Mouse (Mus musculus) retina, postnatal 7 days (tissue): ENCODE measurements around the gene Cfap61.
A peak's percentile ranks its signal among the peaks of the same experiment; 100 is the strongest.

Source experiments
- DNase-seq: peaks from one replicate; pipeline ENCODE4 v3.0.0-alpha.2; 2012; ENCODE audit warnings: low read depth, low spot score

Gene Cfap61

DNA sequence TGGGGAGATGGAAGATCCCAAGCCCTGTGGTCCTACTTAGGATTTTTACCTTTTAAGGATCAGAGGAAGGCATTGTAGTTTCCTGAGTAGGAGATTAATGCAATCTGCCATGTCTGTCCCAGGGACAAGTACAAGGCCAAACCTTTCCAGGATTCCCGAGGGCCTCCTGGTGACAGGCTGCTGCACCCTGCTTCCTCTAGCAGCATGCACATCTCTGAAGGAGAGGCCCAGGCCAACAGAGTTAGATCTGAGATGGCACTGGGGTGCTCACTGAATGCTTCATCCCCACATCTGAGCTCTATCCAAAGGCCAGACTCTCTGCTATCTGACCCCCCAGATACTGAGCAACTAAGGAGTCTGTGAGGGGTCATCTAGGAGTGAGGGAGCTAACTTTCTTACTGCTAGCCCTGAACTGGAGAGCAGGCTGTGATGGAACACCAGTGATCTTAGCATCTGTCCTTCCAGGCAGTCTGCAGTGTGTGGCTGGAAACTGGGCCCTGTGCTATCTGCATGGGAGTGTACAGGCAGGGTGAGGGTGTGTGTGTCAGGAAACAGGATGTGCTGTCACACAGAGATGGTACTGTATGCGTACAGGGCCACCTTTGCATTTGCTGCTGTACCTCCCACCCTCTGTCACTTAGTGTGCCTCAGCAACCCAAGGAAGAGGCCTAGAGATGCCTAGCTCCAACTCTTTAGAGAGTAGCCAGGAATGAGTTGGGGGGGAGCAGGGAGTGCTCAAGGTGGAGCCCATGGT lies 75.2 kb downstream of the Cfap61 start:
- no peak for DNase-seq

DNA sequence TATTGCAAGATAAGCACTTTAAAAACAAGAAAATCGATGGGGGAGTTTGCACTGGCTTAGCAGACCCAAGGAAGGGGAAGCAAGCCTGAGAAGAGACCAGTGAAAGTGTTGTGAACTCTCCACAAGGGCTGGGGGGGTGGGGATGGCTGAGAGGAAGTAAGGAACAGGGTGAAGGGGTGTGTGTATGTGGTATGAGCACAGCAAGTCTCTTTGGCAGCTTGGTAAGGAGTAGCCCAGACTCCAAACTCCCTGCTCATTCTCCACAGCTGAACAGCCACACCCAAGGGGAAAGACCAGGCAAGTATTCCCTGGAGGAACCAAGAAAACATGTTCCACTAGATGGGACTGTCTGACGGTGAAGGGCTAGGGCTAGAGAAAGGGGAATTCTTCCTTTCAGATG lies 76.2 kb downstream of the Cfap61 start:
- no peak for DNase-seq

DNA sequence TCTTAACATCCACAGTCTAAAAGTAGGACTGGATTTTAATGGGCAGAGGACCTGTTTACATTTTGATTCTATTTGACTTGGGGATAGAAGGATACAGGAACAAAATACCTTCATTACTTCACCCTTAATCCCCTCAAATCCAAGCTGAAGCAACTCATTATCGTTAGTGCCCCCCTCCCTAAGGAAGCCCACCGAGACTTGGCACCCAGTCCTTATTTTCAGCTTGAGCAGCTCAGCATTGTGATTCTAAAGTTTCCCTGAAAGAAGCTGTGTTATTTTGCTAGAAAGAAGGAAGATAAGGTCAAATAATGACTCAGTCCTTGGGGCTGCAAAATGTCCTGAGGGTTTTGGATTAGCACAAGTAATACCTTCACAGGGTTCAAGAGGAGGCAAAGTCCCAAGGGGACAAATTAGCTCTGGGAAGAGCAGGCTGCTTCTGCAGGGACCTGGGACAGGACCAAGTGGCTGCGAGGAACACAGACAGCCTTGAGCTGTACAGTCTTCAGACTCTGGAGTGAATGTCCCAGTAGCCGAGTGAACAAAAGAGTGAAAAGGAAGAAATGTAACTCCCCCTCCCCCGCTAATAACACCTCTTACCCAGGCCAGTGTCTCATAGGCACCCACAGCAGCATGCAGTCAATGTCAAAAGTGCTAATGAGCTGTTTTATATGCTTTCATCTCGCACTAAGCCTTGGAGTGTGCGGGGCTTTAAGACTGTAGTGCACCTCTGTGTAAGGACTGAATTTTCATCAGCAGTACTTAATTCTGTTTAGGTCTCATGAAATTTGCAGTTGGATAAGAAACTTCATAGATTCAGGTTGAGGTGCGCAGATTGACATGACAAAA lies 81.0 kb downstream of the Cfap61 start:
- no peak for DNase-seq

DNA sequence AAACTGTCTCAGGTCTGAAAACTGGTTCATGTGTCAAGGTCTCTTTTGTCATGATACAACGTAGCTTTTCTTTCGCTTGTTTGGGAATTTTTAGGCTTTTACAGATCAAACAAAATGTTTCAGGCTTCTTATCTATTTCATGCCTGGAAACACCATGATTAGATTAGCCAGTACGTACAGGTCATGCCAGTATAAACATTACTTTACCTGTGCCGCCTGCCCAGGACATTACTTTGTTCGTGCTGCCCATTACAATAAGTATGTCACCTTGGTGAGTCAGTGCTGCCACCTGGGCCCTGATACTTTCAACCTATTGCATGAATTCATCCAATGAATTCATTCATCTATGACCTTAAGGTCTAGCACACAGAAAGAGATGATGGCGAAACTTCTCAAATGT lies 88.3 kb downstream of the Cfap61 start:
- DNase-seq = no peak

DNA sequence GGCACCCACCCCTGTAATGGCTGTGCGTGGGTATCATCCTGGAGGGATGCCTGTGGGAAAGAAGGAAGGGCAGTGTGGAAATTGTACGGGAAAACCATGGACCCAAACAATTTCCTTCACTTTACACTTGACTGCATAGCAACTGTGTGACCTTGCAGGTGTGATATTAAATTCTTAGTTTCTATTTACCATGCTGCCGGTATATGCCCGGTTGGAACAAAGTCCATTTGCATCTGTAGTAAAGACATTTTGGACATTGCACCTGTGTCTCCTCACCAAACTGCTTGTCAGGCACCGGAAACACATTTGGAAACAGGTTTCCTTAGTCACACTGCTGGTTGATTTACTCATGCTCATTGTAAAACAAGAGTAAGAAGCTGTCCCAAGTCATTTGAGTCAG lies 109.1 kb downstream of the Cfap61 start:
- no peak for DNase-seq

DNA sequence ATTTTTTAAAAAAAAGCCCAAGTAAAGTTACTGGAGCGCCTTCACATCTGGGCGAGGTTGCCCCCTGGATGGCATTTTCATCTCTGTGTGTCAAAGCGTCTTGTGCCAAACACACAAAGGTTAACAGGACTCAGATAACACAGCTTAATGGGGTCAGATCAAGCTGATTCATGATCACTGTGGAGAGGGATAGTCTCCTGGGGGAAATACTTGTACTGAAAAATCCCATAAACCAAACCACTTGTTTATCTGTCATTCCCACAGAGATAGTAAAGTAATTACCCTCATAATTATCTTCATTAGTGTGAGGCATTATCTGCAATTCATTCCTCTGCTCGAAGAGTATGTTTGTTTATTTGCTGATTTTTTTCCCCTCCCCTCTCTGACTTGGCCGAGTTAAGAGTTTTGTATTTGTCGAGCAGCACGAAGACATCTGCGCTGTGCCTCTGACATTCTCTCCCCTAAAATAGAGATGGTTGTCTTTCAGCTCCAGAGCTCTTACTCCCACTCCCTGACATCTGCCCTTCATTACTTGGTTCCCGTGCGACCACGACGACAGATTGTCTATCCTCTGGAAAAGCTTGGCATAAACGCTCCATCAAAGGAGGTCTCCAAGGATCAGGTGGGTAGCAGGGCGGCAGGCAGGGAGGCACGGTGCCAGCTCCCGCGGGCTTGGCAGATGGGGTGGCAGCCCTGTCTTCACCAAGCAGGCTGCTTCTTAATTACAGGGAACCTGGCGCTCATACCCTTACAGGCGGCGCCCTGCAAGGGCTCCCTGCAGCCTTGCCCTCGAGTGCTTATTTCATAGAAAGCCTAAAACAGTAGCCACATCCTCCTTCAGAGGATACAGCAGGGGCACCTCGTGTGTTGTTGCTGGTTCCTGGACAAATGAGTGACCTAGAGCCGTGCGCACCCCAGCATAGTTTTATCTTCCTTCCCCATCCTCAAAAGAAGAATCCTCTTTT lies 110.6 kb downstream of the Cfap61 start:
- no peak for DNase-seq

DNA sequence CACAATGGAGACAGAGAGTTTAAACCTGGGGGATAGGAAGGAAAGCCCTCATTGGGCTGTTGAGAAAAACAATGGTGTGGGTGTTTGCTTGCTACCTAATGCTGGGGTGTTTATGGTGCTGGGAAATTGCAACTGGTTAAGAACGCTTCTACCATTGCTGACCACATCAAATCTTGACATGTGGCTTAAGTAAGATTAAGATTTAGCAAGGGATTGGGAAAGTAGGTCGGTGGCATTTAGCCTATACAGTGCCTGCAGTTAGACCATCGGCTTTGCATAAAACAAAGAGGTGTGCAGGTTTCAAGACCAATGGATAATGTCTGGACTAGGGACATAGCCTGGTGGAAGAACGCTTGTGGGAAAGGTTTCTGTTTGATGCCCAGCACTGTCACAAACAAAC lies 113.1 kb downstream of the Cfap61 start:
- peak; percentile 69 for DNase-seq

DNA sequence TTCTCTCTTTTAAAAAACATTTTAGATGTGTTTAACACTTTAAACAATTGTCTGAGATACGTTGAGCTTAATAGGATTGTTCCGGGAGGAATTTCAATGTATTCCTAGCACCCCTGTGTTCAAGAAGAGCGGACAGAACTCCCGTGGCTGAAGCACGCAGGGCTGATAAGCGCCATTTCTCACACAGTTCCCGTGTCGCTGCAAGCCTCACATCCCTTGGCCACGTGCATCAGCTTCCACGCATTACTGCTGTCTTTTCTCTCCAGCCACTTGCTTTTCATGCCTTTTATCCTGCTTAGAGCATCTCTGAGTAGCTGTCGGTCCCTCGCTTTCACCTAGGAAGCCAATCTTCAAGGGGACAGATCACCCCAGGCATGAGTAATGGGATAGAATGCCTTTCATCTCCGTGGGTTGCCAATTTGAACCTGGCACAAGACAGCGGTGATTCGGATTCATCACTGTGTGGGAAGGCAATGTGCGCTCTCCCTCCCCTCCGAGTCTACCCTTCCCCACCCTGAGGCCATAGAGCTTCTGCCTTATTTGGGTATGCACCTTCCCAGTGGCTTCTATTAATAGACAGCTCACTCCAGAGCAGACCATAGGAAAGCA lies 113.7 kb downstream of the Cfap61 start:
- no peak for DNase-seq

DNA sequence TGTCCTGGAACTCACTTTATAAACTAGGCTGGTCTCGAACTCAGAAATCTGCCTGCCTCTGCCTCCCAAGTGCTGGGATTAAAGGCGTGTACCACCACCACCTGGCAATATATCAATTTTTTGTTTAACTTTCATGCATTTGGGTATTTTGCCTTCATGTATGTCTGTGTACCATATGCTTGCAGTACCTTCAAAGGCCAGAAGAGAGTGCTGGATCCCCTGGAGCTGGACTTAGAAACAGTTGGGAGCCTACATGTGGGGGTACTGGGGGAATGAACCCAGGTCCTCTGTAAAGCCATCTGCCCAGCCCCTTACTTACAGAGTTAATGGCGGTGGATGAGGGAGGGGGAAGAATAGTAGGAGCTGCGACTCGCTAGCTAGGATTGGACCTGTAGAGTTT lies 114.8 kb downstream of the Cfap61 start:
- DNase-seq = no peak

DNA sequence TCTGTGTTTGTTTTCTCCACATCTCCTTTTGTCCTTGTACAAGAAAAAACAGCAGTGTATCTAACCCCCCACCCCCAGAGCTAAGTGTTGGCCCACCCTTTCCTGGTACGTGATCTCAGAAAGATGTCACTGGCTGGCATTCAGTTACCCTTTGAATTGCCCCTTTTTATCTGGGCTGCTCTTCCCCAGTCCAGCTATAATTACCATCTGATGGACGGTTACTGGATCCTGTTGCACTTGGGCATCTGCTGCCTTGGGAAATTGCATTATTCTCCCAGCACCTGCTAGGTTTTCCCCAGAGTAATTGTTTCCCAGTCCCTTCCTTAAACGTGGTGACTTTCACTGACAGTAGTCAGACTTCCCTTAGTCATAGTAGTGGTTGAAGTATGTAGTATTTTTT lies 115.5 kb downstream of the Cfap61 start:
- no peak for DNase-seq

DNA sequence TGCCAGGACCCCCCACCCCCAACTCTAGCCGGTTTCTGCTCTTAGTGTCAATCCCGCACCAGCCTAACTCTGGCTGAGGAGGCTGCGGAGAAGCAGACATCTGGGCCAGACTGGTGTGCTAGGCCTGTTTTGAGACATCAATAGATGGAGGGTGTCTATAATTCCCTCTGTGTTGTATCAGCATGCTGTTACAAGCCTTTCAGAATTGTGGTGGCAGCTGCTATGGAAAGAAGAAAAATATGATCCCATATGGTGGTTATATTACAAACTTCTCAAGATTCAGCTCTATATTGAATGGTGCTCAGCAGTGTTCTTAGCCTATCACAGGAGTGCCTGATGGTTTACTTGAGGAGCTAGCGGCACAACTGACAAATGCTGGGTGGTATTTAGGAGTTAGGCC lies 116.8 kb downstream of the Cfap61 start:
- no peak for DNase-seq

DNA sequence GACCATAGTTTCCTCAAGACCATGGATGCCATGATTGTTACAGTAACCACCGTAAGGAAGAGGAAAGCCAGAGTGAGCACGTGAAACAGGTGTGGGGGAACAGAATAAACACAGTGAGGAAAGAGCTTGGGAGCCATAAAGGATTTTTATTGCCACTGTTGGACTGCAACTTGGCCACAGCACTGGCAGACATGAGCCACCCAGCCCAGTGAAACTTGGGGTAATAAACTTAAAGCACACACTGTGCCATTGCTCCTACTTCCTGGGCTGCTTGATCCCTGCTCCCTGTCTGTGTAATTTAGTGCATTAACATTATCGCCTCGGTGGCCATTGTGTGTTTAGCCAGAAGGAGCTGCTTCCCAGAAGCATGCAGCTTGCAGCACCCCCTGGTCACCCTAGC lies 122.5 kb downstream of the Cfap61 start:
- no peak for DNase-seq

DNA sequence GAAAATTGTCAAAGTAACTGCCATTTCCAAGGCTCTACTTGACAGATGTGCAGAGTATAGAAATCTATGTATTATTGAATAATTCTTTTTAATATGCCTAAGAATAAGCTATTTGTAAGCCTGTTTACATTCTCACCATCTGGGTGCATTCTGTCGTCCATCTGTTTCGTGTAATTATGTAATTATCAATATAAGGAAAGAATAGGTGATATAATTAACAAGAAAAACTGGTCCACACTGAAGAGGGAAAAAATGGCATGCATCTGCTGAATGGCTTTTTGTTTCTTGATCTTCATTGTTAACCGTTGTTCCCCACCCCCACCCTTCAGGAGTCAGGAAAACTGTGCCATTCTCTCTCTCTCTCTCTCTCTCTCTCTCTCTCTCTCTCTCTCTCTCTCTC lies 124.2 kb downstream of the Cfap61 start:
- no peak for DNase-seq

DNA sequence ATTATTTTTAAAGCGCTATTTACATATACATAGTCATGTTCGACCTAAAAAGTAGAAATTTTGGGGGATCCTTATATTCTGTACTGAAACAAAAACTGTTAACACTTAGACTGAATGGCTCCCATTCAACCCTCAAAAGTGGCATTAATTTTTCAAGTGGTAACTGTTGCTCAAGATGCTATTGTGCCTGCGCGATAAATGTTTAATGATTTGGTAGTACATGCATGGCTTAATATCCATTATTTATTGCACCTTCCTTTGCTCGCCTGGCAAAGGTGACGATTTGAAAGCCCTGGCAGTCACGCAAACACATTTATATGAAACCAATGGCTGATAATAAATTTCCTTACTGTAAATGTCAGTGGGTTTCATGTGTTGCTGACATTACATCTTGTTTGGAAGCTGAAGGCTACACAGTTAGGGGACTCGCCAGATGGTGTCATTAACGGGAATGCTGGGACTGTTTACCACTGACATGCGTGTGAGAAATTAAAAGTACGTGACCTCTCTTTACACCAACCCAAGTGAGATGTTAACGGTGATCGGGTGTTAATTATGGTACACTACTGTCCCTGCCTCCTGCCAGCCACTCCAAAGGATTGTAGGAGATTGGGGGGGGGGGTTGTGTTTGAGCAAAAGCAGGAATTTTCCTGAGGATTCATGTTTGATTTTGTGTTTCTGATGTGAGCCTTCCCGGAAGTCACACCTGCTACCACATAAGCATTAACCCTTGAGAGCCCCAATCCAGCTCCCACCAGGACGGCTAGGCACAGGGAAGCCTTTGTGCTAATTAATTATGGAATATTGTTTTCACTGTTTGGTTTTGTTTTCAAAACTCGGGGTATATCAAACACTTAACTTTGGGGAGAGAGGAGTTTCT lies 127.1 kb downstream of the Cfap61 start:
- no peak for DNase-seq

DNA sequence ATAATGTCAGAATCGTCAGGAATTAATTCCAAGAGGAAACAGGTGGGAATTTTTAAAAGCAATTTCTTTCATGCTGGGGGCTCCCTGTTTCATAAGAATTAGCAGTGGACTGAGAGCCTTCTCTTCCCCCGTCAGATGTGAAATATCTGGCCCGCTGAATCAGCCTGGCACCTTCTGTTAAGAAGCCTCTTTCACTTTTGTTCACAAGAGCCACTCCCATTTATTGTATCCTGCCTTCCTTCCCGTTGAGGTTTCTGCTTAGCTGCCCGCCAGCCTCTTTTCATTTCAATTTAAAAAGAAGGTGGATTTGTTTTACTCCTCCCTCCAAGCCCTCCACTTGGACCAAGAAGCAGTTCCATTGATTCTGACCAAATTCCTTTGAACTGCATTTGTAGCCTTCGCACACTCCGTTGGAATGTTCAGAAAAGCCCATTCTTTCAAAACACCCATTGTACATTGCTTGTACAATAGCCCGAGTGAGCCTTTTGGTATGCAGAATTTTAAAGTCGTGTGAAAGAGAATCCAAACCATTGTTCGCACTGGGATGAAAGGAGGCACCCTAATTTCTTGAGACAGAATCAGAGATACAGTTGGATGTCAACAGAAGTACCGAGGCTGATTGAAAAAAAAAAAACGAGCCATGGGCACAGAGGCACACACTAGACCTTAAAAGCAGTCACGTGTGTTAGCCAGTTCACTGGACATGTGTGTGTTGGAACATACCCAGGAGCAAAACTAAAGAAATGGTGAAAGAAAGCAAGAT lies 127.9 kb downstream of the Cfap61 start:
- no peak for DNase-seq

DNA sequence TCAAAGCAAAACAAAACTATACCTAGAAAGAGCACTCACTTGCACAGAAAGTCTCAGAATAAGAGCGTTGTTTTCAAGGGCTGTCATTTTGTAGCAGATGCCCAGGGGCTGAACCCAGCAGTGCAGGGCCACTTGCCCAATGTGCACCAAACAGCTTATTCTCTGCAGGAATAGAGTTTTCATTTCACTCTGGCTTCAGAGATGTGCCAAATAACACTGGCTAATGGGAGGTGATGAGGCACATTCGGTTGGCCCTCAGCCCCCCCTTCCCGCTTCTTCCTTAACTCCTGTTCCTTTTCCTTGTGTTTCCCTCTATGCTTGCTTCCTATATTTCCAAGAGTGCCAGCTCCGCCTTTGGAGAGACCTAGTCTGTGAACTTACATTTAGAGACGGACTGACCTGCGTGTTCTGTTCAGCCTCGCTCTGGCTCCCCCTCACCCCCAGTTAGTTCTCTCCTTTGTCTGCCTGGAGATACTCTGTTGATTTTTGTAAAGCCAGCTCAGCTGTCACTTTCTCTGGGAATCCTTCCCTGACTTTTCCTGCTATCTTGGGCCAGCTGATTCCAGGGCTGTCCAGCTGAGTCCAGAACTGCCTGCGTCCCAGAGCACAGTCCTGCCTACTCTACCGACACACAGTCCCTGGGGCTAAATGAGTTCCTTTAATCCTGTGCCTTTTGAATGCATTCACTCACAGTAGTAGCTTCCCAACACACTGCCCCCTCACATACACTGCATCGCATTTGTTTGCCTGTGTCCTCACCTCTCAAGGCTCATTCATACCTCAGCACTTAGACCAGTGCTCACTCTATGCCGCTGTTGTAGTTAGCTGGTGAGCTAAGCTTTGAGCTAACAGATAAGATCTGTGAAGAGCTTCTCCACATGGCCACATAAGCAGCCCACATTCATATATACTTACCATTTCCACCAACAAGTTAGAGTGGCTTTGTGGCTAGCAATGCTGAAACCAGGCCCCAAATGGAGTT lies 128.8 kb downstream of the Cfap61 start:
- no peak for DNase-seq

DNA sequence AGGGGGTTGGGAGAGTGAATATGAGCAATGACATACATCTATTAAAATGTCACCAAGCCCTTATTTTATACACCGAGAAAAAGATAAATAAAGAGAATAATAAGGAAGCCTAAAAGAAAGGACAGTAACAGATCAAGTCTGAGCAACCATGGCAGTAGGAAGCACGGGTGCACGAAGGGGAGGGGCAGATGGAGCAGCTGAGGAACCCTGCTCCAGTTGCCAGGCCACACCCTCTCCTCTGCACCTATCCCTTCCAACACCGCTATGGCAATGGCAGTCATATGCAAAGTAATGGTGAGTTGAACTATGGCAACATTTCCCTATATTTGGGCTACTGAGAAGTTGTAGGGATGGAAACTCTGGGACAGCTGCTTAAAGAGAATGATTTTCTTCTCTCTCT lies 132.8 kb downstream of the Cfap61 start:
- no peak for DNase-seq

DNA sequence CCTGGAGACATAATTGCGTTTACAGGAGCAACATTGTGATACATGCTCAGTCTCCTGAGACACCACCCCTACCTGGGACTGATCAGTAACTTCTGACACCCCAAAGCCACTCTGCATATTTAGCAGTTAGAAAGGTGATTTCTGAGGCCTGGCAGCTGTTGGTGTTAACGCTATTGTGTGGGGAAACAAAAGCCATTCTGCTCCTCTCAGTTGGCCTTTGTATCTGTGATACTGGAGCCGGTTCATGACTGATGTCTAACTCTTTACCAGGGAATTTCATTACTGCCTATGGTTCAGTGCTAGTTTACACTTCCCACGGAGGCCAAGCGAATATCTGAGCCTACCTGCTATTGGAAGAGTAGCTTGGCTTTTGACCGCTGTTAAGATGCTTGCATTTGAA lies 138.7 kb downstream of the Cfap61 start:
- DNase-seq = no peak

DNA sequence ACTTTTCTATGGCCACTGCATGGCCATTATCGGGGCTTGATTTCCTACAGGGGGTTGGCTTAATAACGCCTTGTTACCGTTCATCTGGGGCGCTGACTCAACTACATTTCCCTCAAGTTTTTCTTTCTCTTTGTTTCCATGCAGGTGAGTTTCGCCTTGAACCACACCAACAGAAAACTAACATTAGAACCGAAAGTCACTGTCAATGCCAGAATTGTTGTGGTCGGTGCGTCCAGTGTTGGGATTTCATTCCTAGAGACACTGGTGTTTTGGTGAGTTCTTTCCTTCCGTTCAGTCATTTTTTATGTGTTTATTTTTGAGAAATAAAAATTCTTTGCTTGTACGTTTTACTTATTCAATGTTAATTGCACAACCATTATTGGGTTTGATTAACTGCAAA lies 142.5 kb downstream of the Cfap61 start:
- no peak for DNase-seq
